Mouse (Mus musculus) midbrain, embryonic 12.5 days (tissue): ENCODE data around the gene Mon1b. TPM values are rescaled to one million over a fixed set of nuclear protein-coding genes. Genes with fewer than 3 reads are reported as not detected.

Source experiments
- ATAC-seq: fragments of 200-750 bp; cut with Nextera tagmentation; 2 replicates; pipeline ENCODE4 v1.8.0; 2017; ENCODE audit warnings: low read depth, moderate TSS enrichment, moderate library complexity; ENCODE audit not compliant: low FRiP score
- H3K27ac ChIP-seq: fragments of 300-500 bp; sonication (generic); replicated peaks from 2 replicates; pipeline ENCODE4 v1.5.1; 2016; ENCODE audit warnings: mild to moderate bottlenecking
- H3K27me3 ChIP-seq: fragments of 300-500 bp; sonication (generic); 2 replicates; pipeline ENCODE4 v1.6.1; 2016; ENCODE audit warnings: mild to moderate bottlenecking
- H3K36me3 ChIP-seq: fragments of 300-500 bp; sonication (generic); 2 replicates; pipeline ENCODE4 v1.6.1; 2016
- H3K4me1 ChIP-seq: fragments of 300-500 bp; sonication (generic); 2 replicates; pipeline ENCODE4 v1.6.1; 2016
- H3K4me2 ChIP-seq: fragments of 300-500 bp; sonication (generic); replicated peaks from 2 replicates; pipeline ENCODE4 v1.6.1; 2016; ENCODE audit warnings: mild to moderate bottlenecking, moderate library complexity
- H3K4me3 ChIP-seq: fragments of 300-500 bp; sonication (generic); 2 replicates; pipeline ENCODE4 v1.5.1; 2016; ENCODE audit warnings: mild to moderate bottlenecking
- H3K9ac ChIP-seq: fragments of 300-500 bp; sonication (generic); replicated peaks from 2 replicates; pipeline ENCODE4 v1.6.1; 2016; ENCODE audit warnings: mild to moderate bottlenecking, moderate library complexity
- H3K9me3 ChIP-seq: fragments of 300-500 bp; sonication (generic); 2 replicates; pipeline ENCODE4 v1.6.1; 2016; ENCODE audit warnings: mild to moderate bottlenecking
- whole genome bisulfite sequencing: fragments of 180-500 bp; shearing (Covaris S2); methylation state at CpG from one replicate; pipeline ENCODE4 v1.1.7; 2016; 5-methylcytosine and 5-hydroxymethylcytosine counted together
- polyA plus RNA-seq: library from polyadenylated mRNA; unstranded; fragments of >200 nt; fragmentation: Nextera tagmentation; extraction: Ambion mirVana; gene quantifications from 2 replicates; pipeline ENCODE4 v1.2.1, GENCODE M21; 2016

Gene Mon1b
- polyA plus RNA-seq, 1 experiment from 2014 or later = 11.5 TPM

DNA sequence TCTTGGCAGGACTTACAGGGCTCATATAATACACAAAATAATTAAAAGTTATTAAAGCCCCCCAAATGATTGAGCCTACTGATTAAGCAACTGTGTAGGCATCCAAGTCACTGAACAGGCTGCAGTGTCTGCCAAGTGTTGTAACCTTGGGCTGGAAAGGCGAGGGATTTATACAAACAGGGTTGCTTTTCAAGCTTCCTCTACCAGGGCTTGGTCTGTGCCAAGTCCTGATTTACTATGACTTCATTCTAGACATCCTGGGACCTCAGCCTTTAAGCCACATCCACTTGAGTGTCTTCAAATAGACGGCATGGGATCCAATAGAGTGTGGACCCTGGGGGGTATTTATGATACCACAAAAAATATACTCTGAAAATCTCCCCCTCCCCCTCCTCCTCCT, 39.9 kb downstream of the Mon1b start:
- Histone ChIP-seq H3K4me2 (no peak overlapping the region), H3K27me3 (no peaks in the 10 kb centered on the region), H3K9me3 (no peaks in the 10 kb centered on the region), H3K9ac (no peak overlapping the region), H3K36me3 (no peaks in the 10 kb centered on the region), H3K4me3 (no peak overlapping the region), H3K27ac (no peak overlapping the region), H3K4me1 (peaks cover 3% of the 10 kb centered on the region; the same call in 1 of the 2 replicates)
- 93% methylated on average over 2 of the region's 2 CpGs for WGBS
- ATAC-seq = no peak

DNA sequence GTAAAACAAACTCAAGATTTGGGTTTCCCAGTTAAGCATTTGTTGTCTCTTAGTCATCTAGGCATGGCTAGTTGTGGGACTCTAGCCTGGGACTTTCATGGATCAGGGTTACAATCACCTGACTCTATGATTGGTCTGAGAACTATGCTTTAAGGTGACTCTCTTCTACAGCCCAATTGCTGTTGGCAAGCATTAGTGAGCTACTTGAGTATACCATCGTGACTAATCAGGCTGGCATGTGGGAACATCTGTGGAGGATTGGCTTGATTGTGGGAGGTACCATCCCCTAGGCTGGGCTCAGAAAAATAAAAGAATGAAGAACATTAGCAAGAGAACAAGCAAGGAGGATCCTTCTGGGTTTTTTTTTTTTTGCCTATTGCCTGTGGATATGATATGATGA, 41.4 kb downstream of the Mon1b start:
- no peaks in the 10 kb centered on the region for H3K36me3 ChIP-seq
- no peak overlapping the region for H3K4me2 ChIP-seq
- H3K4me3 ChIP-seq = no peak overlapping the region
- no peak overlapping the region for H3K9ac ChIP-seq
- H3K27me3 ChIP-seq = no peaks in the 10 kb centered on the region
- H3K4me1 ChIP-seq = peaks cover 3% of the 10 kb centered on the region; the same call in 1 of the 2 replicates
- no peak for ATAC-seq
- WGBS = 92% methylated on average over 1 of the region's 1 CpGs
- no peaks in the 10 kb centered on the region for H3K9me3 ChIP-seq
- no peak overlapping the region for H3K27ac ChIP-seq

DNA sequence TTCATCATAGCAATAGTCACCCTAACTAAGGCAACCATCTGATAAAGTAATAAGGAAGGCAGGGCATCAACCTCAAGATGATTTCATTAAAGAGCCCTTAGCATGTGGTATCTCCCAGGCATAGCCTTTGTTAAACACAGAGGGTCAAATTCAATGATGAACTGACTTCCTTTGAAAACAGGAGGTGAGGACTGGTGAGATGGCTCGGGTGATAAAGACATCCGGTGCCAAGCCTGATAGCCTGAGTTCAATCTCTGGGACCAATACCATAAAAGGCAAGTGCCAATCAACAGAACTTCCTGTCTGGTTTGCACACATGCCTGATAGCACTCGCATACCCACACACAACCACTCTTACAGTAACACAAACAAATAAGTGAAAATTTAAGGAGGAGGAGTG, 44.0 kb downstream of the Mon1b start:
- no peak for ATAC-seq
- Histone ChIP-seq H3K4me2 (no peak overlapping the region), H3K4me1 (no peaks in the 10 kb centered on the region), H3K9ac (no peak overlapping the region), H3K27me3 (no peaks in the 10 kb centered on the region), H3K4me3 (no peak overlapping the region), H3K9me3 (no peaks in the 10 kb centered on the region), H3K36me3 (no peaks in the 10 kb centered on the region), H3K27ac (no peak overlapping the region)
- 88% methylated on average over 3 of the region's 3 CpGs for WGBS

DNA sequence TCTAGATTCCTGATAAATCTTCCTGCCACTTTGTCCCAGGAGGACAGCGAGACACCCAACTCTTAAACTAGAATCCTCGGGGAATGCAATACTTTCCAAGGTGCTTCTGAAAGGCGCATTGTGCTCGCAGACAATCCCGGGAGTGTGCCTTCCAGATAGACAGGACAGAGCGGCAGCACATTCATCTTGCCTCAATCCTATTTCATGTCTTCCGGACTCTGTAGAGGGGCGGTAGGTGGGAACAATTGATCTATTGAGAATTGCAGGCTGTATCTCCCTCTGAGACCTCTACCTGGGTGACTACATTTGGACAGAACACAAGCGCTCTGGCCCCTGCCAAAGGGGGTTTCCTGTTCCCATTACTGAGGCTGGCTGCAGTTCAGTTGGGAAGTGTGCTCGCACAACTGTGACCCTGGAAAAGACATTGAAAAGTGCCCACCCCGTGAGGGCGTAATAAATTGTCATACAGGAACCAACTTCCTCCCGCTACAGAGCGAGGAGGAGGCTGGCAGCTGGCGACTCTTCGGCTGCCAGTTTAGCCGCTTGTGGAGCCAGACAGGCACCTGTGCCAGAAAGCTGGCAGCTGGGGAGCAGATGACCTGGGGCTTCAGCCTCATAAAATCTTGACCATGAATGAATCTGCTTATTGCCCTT, 52.6 kb downstream of the Mon1b start:
- no peak overlapping the region for H3K4me3 ChIP-seq

DNA sequence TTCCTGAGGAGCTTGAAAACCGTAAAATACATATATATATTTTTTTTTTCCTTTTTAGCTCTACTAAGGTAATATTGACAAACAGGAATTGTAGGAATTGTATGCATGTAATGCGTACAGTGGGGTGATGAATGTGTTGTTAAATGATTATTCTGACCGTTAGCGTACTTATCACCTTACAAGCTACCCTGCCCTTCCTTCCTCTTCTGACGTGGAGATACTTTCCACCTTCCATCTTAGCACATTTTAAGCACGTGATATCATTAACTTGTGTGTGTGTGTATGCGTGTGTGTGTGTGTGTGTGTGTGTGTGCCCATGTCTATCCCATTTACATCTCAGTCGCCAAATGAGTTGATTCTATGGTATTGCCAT, 53.1 kb downstream of the Mon1b start:
- no peaks in the 10 kb centered on the region for H3K27me3 ChIP-seq
- H3K4me3 ChIP-seq = no peak overlapping the region
- no peak overlapping the region for H3K27ac ChIP-seq
- H3K4me2 ChIP-seq = no peak overlapping the region
- H3K4me1 ChIP-seq = no peaks in the 10 kb centered on the region
- WGBS = 93% methylated on average over 8 of the region's 8 CpGs
- no peaks in the 10 kb centered on the region for H3K36me3 ChIP-seq
- H3K9me3 ChIP-seq = no peaks in the 10 kb centered on the region
- no peak overlapping the region for H3K9ac ChIP-seq
- no peak for ATAC-seq

More for the DNA sequence above, 52.6 kb downstream of the Mon1b start:
- 87% methylated on average over 17 of the region's 17 CpGs for WGBS
- H3K4me1 ChIP-seq = no peaks in the 10 kb centered on the region
- no peak for ATAC-seq
- H3K36me3 ChIP-seq = no peaks in the 10 kb centered on the region
- H3K9me3 ChIP-seq = no peaks in the 10 kb centered on the region
- H3K9ac ChIP-seq = no peak overlapping the region
- no peak overlapping the region for H3K4me2 ChIP-seq
- H3K27ac ChIP-seq = no peak overlapping the region
- H3K27me3 ChIP-seq = no peaks in the 10 kb centered on the region

DNA sequence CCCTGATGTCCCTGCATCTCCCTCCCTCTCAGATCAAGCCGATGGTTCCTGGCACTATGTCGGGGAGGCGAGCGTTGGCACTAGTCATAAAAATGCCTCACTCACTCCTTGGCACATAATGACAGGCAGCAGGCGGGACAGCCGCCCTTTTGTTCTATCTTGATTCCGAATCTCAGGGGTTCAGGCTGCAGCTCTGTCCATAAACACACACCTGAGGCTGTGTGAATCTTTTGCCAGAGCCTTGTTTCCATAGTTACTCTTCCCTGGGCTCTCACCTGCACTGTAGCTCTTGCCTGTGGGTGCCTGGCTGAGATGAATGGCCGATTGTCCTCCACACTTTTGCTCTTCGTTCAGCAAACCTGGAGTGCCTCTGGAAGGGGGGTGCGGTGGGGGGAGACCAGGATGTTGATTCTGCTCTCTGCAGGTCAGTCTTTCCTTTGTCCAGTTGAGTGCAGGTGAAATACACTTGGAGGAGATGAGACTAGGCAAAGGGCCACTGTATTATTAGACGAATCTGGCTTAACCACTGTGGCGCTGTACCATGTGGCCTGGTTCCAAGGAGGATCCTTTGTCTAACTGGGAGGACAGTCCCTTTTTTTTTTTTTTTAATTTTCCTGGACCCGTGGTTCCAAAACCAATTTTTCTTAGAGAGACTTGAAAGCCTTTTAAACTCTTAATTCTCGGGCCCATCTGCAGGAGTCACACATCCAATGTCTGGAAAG, 56.4 kb downstream of the Mon1b start:
- 83% methylated on average over 14 of the region's 14 CpGs for WGBS
- no peak overlapping the region for H3K4me3 ChIP-seq
- ATAC-seq = no peak
- H3K9ac ChIP-seq = no peak overlapping the region
- no peaks in the 10 kb centered on the region for H3K9me3 ChIP-seq
- no peaks in the 10 kb centered on the region for H3K4me1 ChIP-seq
- no peak overlapping the region for H3K4me2 ChIP-seq
- no peak overlapping the region for H3K27ac ChIP-seq
- no peaks in the 10 kb centered on the region for H3K27me3 ChIP-seq
- H3K36me3 ChIP-seq = no peaks in the 10 kb centered on the region

Other genes starting within 250 kb of the Mon1b start
- gene Syce1l, start 7.6 kb downstream of the Mon1b start, polyA plus RNA-seq = not detected in 2 replicates
- gene Adamts18, start 213.2 kb downstream of the Mon1b start, polyA plus RNA-seq = 1.1 and 2.0 TPM in 2 replicates